Mouse (Mus musculus): ENCODE results near the gene Ppargc1a. TPM values are rescaled to one million over a fixed set of nuclear protein-coding genes. Genes with fewer than 3 reads are reported as not detected.

Ppargc1a gene
- polyA plus RNA-seq, 1 experiment from 2014 or later: 2.6 TPM

GRCm38 (mm10) chr5:51426406-51426805 is 141.1 kb downstream of the Ppargc1a start:
- Histone ChIP-seq H3K27me3 (replicated peaks; ENCODE audit: low read depth, poor library complexity, severe bottlenecking) (no peaks in the 10 kb centered on the region), H3K4me1 (no peaks in the 10 kb centered on the region), H3K9me3 (no peaks in the 10 kb centered on the region), H3K27ac (replicated peaks) (no peak overlapping the region), H3K4me3 (no peak overlapping the region), H3K36me3 (replicated peaks) (no peaks in the 10 kb centered on the region)
- DNase-seq (ENCODE audit: low spot score): no peak

- Histone ChIP-seq H3K9me3 (no peaks in the 10 kb centered on the region), H3K27me3 (replicated peaks; ENCODE audit: low read depth, poor library complexity, severe bottlenecking) (no peaks in the 10 kb centered on the region), H3K36me3 (replicated peaks) (no peaks in the 10 kb centered on the region), H3K4me1 (peaks cover 4% of the 10 kb centered on the region; the same call in 1 of the 2 replicates), H3K27ac (replicated peaks) (no peak overlapping the region), H3K4me3 (no peak overlapping the region)
- DNase-seq (ENCODE audit: low spot score): no peak
- WGBS: 85% methylated on average over 7 of the region's 7 CpGs
Observed at GRCm38 (mm10) chr5:51416377-51416776, 151.1 kb downstream of the Ppargc1a start.

GRCm38 (mm10) chr5:51415456-51415855 is 152.1 kb downstream of the Ppargc1a start:
- Histone ChIP-seq H3K36me3 (replicated peaks) (no peaks in the 10 kb centered on the region), H3K27ac (replicated peaks) (no peak overlapping the region), H3K9me3 (no peaks in the 10 kb centered on the region), H3K27me3 (replicated peaks; ENCODE audit: low read depth, poor library complexity, severe bottlenecking) (no peaks in the 10 kb centered on the region), H3K4me1 (peaks cover 4% of the 10 kb centered on the region; the same call in 1 of the 2 replicates), H3K4me3 (no peak overlapping the region)
- no peak for DNase-seq (ENCODE audit: low spot score)
- WGBS: 88% methylated on average over 2 of the region's 2 CpGs

- H3K4me1 ChIP-seq: peaks cover 4% of the 10 kb centered on the region; the same call in 1 of the 2 replicates
- H3K36me3 ChIP-seq (replicated peaks): no peaks in the 10 kb centered on the region
- H3K9me3 ChIP-seq: no peaks in the 10 kb centered on the region
- no peaks in the 10 kb centered on the region for H3K27me3 ChIP-seq (replicated peaks; ENCODE audit: low read depth, poor library complexity, severe bottlenecking)
- WGBS: 32% methylated on average over 12 of the region's 12 CpGs
- no peak for DNase-seq (ENCODE audit: low spot score)
- no peak overlapping the region for H3K4me3 ChIP-seq
- no peak overlapping the region for H3K27ac ChIP-seq (replicated peaks)
Observed at GRCm38 (mm10) chr5:51412303-51413117, 155.0 kb downstream of the Ppargc1a start.

- no peaks in the 10 kb centered on the region for H3K9me3 ChIP-seq
- no peak for DNase-seq (ENCODE audit: low spot score)
- H3K27me3 ChIP-seq (replicated peaks; ENCODE audit: low read depth, poor library complexity, severe bottlenecking): no peaks in the 10 kb centered on the region
- no peak overlapping the region for H3K4me3 ChIP-seq
- peaks cover 4% of the 10 kb centered on the region; the same call in 1 of the 2 replicates for H3K4me1 ChIP-seq
- H3K27ac ChIP-seq (replicated peaks): no peak overlapping the region
- 97% methylated on average over 1 of the region's 1 CpGs for WGBS
- no peaks in the 10 kb centered on the region for H3K36me3 ChIP-seq (replicated peaks)
Observed at GRCm38 (mm10) chr5:51410006-51410405, 157.5 kb downstream of the Ppargc1a start.

GRCm38 (mm10) chr5:51406406-51406805 is 161.1 kb downstream of the Ppargc1a start:
- no peak overlapping the region for H3K4me3 ChIP-seq
- no peaks in the 10 kb centered on the region for H3K36me3 ChIP-seq (replicated peaks)
- no peaks in the 10 kb centered on the region for H3K9me3 ChIP-seq
- no peak for DNase-seq (ENCODE audit: low spot score)
- H3K27me3 ChIP-seq (replicated peaks; ENCODE audit: low read depth, poor library complexity, severe bottlenecking): no peaks in the 10 kb centered on the region
- no peak overlapping the region for H3K27ac ChIP-seq (replicated peaks)
- 71% methylated on average over 3 of the region's 3 CpGs for WGBS
- H3K4me1 ChIP-seq: no peaks in the 10 kb centered on the region

Measured in embryonic facial prominence, embryonic 10.5 days (tissue).